Mouse (Mus musculus): ENCODE data around the gene Eml6.
"Not testable (repeated sequence)": the region's sequence is repeated elsewhere in the genome, so short reads cannot be mapped to it uniquely, and the experiment has no call there.

Gene Eml6

GRCm38 (mm10) chr11:30025835-30026472 is at the start of gene Eml6:
TSS of gene Eml6 (minus strand) at chr11:30026033.
- DNase-seq (ENCODE audit: low spot score in 2 of 2) = peak; percentile 16 to 25

- no peak for DNase-seq (ENCODE audit: low spot score in 2 of 2)
These were observed 31.5 kb upstream of the Eml6 start for GRCm38 (mm10) chr11:30057299-30057698.

GRCm38 (mm10) chr11:30025144-30025543 is 689 bp downstream of the Eml6 start:
- no peak for DNase-seq (ENCODE audit: low spot score in 2 of 2)

- DNase-seq (ENCODE audit: low spot score in 2 of 2) = no peak
These were observed 1.4 kb downstream of the Eml6 start for GRCm38 (mm10) chr11:30024261-30025071.

GRCm38 (mm10) chr11:29986257-29986656 is 39.6 kb downstream of the Eml6 start:
- no peak for DNase-seq (ENCODE audit: low spot score in 2 of 2)

- DNase-seq (ENCODE audit: low spot score in 2 of 2) = no peak
These were observed 57.0 kb downstream of the Eml6 start for GRCm38 (mm10) chr11:29968874-29969273.

GRCm38 (mm10) chr11:29959366-29959765 is 66.5 kb downstream of the Eml6 start:
- no peak for DNase-seq (ENCODE audit: low spot score in 2 of 2)

- no peak for DNase-seq (ENCODE audit: low spot score in 2 of 2)
These were observed 81.2 kb downstream of the Eml6 start for GRCm38 (mm10) chr11:29944661-29945060.

GRCm38 (mm10) chr11:29924332-29924731 is 101.5 kb downstream of the Eml6 start:
- DNase-seq (ENCODE audit: low spot score in 2 of 2) = no peak

GRCm38 (mm10) chr11:29923851-29924250 is 102.0 kb downstream of the Eml6 start:
- DNase-seq (ENCODE audit: low spot score in 2 of 2) = no peak

GRCm38 (mm10) chr11:29913180-29913579 is 112.7 kb downstream of the Eml6 start:
- DNase-seq (ENCODE audit: low spot score in 2 of 2) = no peak

GRCm38 (mm10) chr11:29909330-29909729 is 116.5 kb downstream of the Eml6 start:
- no peak for DNase-seq (ENCODE audit: low spot score in 2 of 2)

GRCm38 (mm10) chr11:29885160-29885559 is 140.7 kb downstream of the Eml6 start:
- peak in 1 of 2 experiments; percentile 40 for DNase-seq (ENCODE audit: low spot score in 2 of 2)

- no peak for DNase-seq (ENCODE audit: low spot score in 2 of 2)
These were observed 141.5 kb downstream of the Eml6 start for GRCm38 (mm10) chr11:29884355-29884754.

GRCm38 (mm10) chr11:29883024-29883423 is 142.8 kb downstream of the Eml6 start:
- DNase-seq (ENCODE audit: low spot score in 2 of 2) = no peak

GRCm38 (mm10) chr11:29879641-29880040 is 146.2 kb downstream of the Eml6 start:
- no peak for DNase-seq (ENCODE audit: low spot score in 2 of 2)

GRCm38 (mm10) chr11:29877981-29878380 is 147.9 kb downstream of the Eml6 start:
- no peak for DNase-seq (ENCODE audit: low spot score in 2 of 2)

- DNase-seq (ENCODE audit: low spot score in 2 of 2) = no peak
These were observed 148.6 kb downstream of the Eml6 start for GRCm38 (mm10) chr11:29877280-29877679.

GRCm38 (mm10) chr11:29874781-29875180 is 151.1 kb downstream of the Eml6 start:
- DNase-seq (ENCODE audit: low spot score in 2 of 2) = not testable (repeated sequence)

- DNase-seq (ENCODE audit: low spot score in 2 of 2) = no peak
These were observed 155.7 kb downstream of the Eml6 start for GRCm38 (mm10) chr11:29870174-29870573.

GRCm38 (mm10) chr11:29864269-29864668 is 161.6 kb downstream of the Eml6 start:
- no peak for DNase-seq (ENCODE audit: low spot score in 2 of 2)

GRCm38 (mm10) chr11:29861750-29862397 is 164.0 kb downstream of the Eml6 start:
- peak in 1 of 2 experiments; percentile 12 for DNase-seq (ENCODE audit: low spot score in 2 of 2)

- DNase-seq (ENCODE audit: low spot score in 2 of 2) = no peak
These were observed 164.8 kb downstream of the Eml6 start for GRCm38 (mm10) chr11:29861040-29861439.

Measured in natural killer cell, adult 2 months (primary cell).